Mouse (Mus musculus) C2C12 (cell line): Measurements from ENCODE around the gene Antxr1. TPM values are rescaled to one million over a fixed set of nuclear protein-coding genes. Genes with fewer than 3 reads are reported as not detected.

Experiments
- H3K27me3 ChIP-seq: one replicate; pipeline ENCODE4 v1.6.1; 2011; ENCODE audit not compliant: control insufficient read depth, insufficient read depth, insufficient read length
- H3K36me3 ChIP-seq: one replicate; pipeline ENCODE4 v1.6.1; 2011; ENCODE audit not compliant: control insufficient read depth, insufficient read depth
- H3K4me3 ChIP-seq: one replicate; pipeline ENCODE4 v1.5.1; 2011; ENCODE audit warnings: mild to moderate bottlenecking, control low read depth; ENCODE audit not compliant: poor library complexity, insufficient read depth, severe bottlenecking
- H3K79me2 ChIP-seq: one replicate; pipeline ENCODE4 v1.6.1; 2011; ENCODE audit not compliant: control insufficient read depth, insufficient read depth
- H3K79me3 ChIP-seq: one replicate; pipeline ENCODE4 v1.6.1; 2011; ENCODE audit warnings: low read depth, control low read depth
- H3ac ChIP-seq: one replicate; pipeline ENCODE3; 2011; ENCODE audit warnings: low read depth; ENCODE audit not compliant: control insufficient read depth, insufficient read length
- CEBPB ChIP-seq: IDR thresholded peaks from one replicate; pipeline ENCODE4 v1.6.1; 2011; ENCODE audit warnings: low read depth, mild to moderate bottlenecking, control low read depth, moderate library complexity
- CTCF ChIP-seq: IDR thresholded peaks from one replicate; pipeline ENCODE4 v1.5.1; 2011; ENCODE audit not compliant: control insufficient read depth, insufficient read depth, insufficient read length
- FOSL1 ChIP-seq: IDR thresholded peaks from one replicate; pipeline ENCODE4 v1.8.0; 2011; ENCODE audit warnings: mild to moderate bottlenecking, low read length; ENCODE audit not compliant: poor library complexity, insufficient read depth, severe bottlenecking
- MAX ChIP-seq: IDR thresholded peaks from one replicate; pipeline ENCODE4 v1.6.1; 2011; ENCODE audit warnings: mild to moderate bottlenecking, control low read depth
- MYOD1 ChIP-seq: IDR thresholded peaks from one replicate; pipeline ENCODE4 v1.6.1; 2011; ENCODE audit warnings: low read depth; ENCODE audit not compliant: control insufficient read depth, insufficient read length
- MYOG ChIP-seq: IDR thresholded peaks from one replicate; pipeline ENCODE4 v1.6.1; 2011; ENCODE audit not compliant: control insufficient read depth, insufficient read length; ENCODE audit errors: extremely low read depth
- USF1 ChIP-seq: IDR thresholded peaks from one replicate; pipeline ENCODE4 v1.6.1; 2011; ENCODE audit warnings: low read depth, mild to moderate bottlenecking, control low read depth, moderate library complexity
- polyA plus RNA-seq: library from polyadenylated mRNA; unstranded; fragments of >200 nt; fragmentation: generic; extraction: Trizol; gene quantifications from one replicate; pipeline ENCODE4 v1.2.1, GENCODE M21; 2012; ENCODE audit warnings: missing spikeins

Antxr1 gene
- polyA plus RNA-seq, 1 experiment = 12.5 TPM

GRCm38 (mm10) chr6:87170875-87171274 is 164.7 kb downstream of the Antxr1 start:
- Histone ChIP-seq H3K36me3 (no peaks in the 10 kb centered on the region), H3ac (no peak overlapping the region), H3K4me3 (no peak overlapping the region), H3K79me3 (no peaks in the 10 kb centered on the region), H3K27me3 (no peaks in the 10 kb centered on the region), H3K79me2 (no peaks in the 10 kb centered on the region)
- TF ChIP-seq CEBPB (no peak), FOSL1 (no peak), USF1 (no peak), MAX (no peak), CTCF (no peak), MYOG (no peak), MYOD1 (no peak)

- Histone ChIP-seq H3K36me3 (no peaks in the 10 kb centered on the region), H3K79me2 (no peaks in the 10 kb centered on the region), H3K27me3 (no peaks in the 10 kb centered on the region), H3K4me3 (no peak overlapping the region), H3K79me3 (no peaks in the 10 kb centered on the region), H3ac (no peak overlapping the region)
- no peak for TF ChIP-seq FOSL1
- no peak for TF ChIP-seq MYOG
- TF ChIP-seq USF1 = no peak
- no peak for TF ChIP-seq MYOD1
These were observed 165.3 kb downstream of the Antxr1 start for GRCm38 (mm10) chr6:87170277-87170676.

- no peaks in the 10 kb centered on the region for H3K79me2 ChIP-seq
- no peak for TF ChIP-seq CEBPB
- TF ChIP-seq MAX = no peak
- no peak for TF ChIP-seq FOSL1
- no peak for TF ChIP-seq MYOG
- no peak for TF ChIP-seq CTCF
- no peak for TF ChIP-seq MYOD1
- TF ChIP-seq USF1 = no peak
- no peak overlapping the region for H3K4me3 ChIP-seq
- no peak overlapping the region for H3ac ChIP-seq
- no peaks in the 10 kb centered on the region for H3K36me3 ChIP-seq
- H3K27me3 ChIP-seq = no peaks in the 10 kb centered on the region
- no peaks in the 10 kb centered on the region for H3K79me3 ChIP-seq
These were observed 167.6 kb downstream of the Antxr1 start for GRCm38 (mm10) chr6:87168021-87168420.

- no peaks in the 10 kb centered on the region for H3K79me3 ChIP-seq
- H3K79me2 ChIP-seq = no peaks in the 10 kb centered on the region
- TF ChIP-seq FOSL1 (no peak), MYOD1 (no peak), USF1 (no peak), CTCF (no peak), MAX (no peak), MYOG (no peak), CEBPB (no peak)
- no peak overlapping the region for H3K4me3 ChIP-seq
- H3ac ChIP-seq = no peak overlapping the region
- H3K36me3 ChIP-seq = no peaks in the 10 kb centered on the region
- no peaks in the 10 kb centered on the region for H3K27me3 ChIP-seq
These were observed 168.8 kb downstream of the Antxr1 start for GRCm38 (mm10) chr6:87166673-87167305.

- Histone ChIP-seq H3K79me2 (no peaks in the 10 kb centered on the region), H3K36me3 (no peaks in the 10 kb centered on the region), H3ac (no peak overlapping the region), H3K27me3 (no peaks in the 10 kb centered on the region), H3K79me3 (no peaks in the 10 kb centered on the region), H3K4me3 (no peak overlapping the region)
- TF ChIP-seq FOSL1 (no peak), CEBPB (no peak), USF1 (no peak), MYOG (no peak), MYOD1 (no peak), CTCF (no peak), MAX (no peak)
These were observed 169.9 kb downstream of the Antxr1 start for GRCm38 (mm10) chr6:87165536-87166311.
